Mouse (Mus musculus) hematopoietic stem cell, adult 5-6 weeks (primary cell): ENCODE results near the gene Ptch1. TPM values are rescaled to one million over a fixed set of nuclear protein-coding genes. Genes with fewer than 3 reads are reported as not detected.

Source experiments
- ATAC-seq, 2 experiments: fragments of 125-278 bp in 1 of 2; replicated peaks in 1 of 2; 2 replicates each; pipeline ENCODE4 v1.8.0; 2016 to 2017; ENCODE audit warnings: inconsistent platforms in 2 of 2, mild to moderate bottlenecking in 2 of 2, moderate number of reproducible peaks in 2 of 2, low read depth in 1 of 2, moderate TSS enrichment in 1 of 2; ENCODE audit not compliant: low FRiP score in 2 of 2, poor library complexity in 2 of 2, severe bottlenecking in 2 of 2, insufficient read depth in 1 of 2, low TSS enrichment in 1 of 2
- total RNA-seq: library from RNA; stranded (forward); fragments of 172-1452, 232-1000 nt; gene quantifications from 2 replicates; pipeline ENCODE4 v1.2.3, GENCODE M21; 2017

The Ptch1 gene
- total RNA-seq, 1 experiment from 2014 or later = 13.2 TPM

GRCm38 (mm10) chr13:63565320-63566017 is 7.9 kb downstream of the Ptch1 start:
- no peak for ATAC-seq

GRCm38 (mm10) chr13:63564626-63565319 is 8.6 kb downstream of the Ptch1 start:
- peak in 1 of 2 experiments; percentile 29; a peak in 1 of 4 replicates for ATAC-seq

GRCm38 (mm10) chr13:63563781-63564625 is 9.4 kb downstream of the Ptch1 start:
- no peak for ATAC-seq

GRCm38 (mm10) chr13:63562972-63563780 is 10.2 kb downstream of the Ptch1 start:
- peak; percentile 41 to 53 for ATAC-seq

- ATAC-seq = no peak
Observed at GRCm38 (mm10) chr13:63562141-63562971, 11.0 kb downstream of the Ptch1 start.

GRCm38 (mm10) chr13:63558297-63558890 is 15.0 kb downstream of the Ptch1 start:
- no peak for ATAC-seq

GRCm38 (mm10) chr13:63556431-63556830 is 17.0 kb downstream of the Ptch1 start:
- ATAC-seq = no peak

GRCm38 (mm10) chr13:63555885-63556284 is 17.5 kb downstream of the Ptch1 start:
- ATAC-seq = no peak

GRCm38 (mm10) chr13:63554569-63554968 is 18.8 kb downstream of the Ptch1 start:
- ATAC-seq = no peak

- no peak for ATAC-seq
Observed at GRCm38 (mm10) chr13:63553436-63553835, 20.0 kb downstream of the Ptch1 start.

GRCm38 (mm10) chr13:63552291-63552932 is 21.0 kb downstream of the Ptch1 start:
- ATAC-seq = peak; percentile 97 to 98

GRCm38 (mm10) chr13:63551552-63552290 is 21.7 kb downstream of the Ptch1 start:
- ATAC-seq = no peak

GRCm38 (mm10) chr13:63550367-63550766 is 23.0 kb downstream of the Ptch1 start:
- ATAC-seq = no peak

GRCm38 (mm10) chr13:63549210-63549609 is 24.2 kb downstream of the Ptch1 start:
- ATAC-seq = no peak

- no peak for ATAC-seq
Observed at GRCm38 (mm10) chr13:63548571-63548970, 24.8 kb downstream of the Ptch1 start.
